9 mouse cellular contexts compared by ENCODE assay signal in the genomic region with DNA sequence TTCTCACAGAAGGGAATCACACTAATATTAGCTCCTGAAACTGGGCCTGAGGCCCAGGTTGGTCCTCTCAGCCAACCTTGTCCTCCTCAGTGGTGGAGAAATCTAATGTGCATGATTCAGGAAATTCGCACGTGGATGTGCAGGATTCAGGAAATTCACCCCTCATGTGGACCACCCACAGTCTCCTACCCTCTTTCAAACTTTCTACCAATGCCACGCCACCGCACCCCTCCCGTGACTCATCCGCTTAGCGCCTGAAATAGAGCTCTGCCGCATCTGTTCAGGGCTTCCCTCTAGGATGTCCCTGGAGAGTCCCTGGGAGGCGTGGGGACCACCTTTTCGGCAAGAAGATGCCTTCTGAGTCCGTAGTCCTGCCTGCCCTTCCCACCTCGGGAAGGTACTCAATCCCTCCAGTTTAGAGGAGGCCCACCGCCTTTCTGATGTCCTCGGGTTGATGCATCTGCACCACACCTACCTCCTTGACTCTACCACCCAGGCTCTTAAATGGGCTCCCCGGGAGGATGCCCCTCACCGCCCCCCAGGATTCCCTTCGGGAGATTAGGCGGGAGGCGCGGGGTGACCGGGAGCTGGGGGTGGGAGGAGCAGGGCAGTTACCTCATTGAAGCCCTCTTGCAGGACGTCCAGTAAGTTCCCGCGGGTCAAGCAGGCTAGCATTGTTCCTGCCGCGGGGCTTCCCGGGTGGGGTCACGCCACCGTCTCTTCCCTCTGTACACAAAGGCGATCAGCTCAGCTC. TPM values are rescaled to one million over a fixed set of nuclear protein-coding genes. Genes with fewer than 3 reads are reported as not detected.
DNase-seq lines count a peak whose midpoint lies in the region; ATAC-seq lines count a peak whose summit lies in the region.
"Had no signal": no experiment of that assay in that cellular context is flagged by ENCODE, and none has a peak within 500 bp of the region (broad histone marks: within the 10 kb centered on the region; RNA-seq: fewer than 3 reads in every experiment).

No protein-coding gene starts in this region.

- H3K4me3 ChIP-seq in hindbrain, embryonic 12.5 days: peak overlapping the region; percentile 53
- peak overlapping the region; percentile 57 for H3K4me3 ChIP-seq in liver, embryonic 13.5 days (replicated peaks)

- no peak; the same call in 1 of the 2 replicates for ATAC-seq in hindbrain, embryonic 12.5 days (ENCODE audit: low FRiP score)
- no peak for ATAC-seq in liver, embryonic 13.5 days (ENCODE audit: low read depth)

- no peaks in the 10 kb centered on the region for H3K27me3 ChIP-seq in hindbrain, embryonic 12.5 days
- peaks cover 47% of the 10 kb centered on the region for H3K27me3 ChIP-seq in liver, embryonic 13.5 days

- H3K4me2 ChIP-seq in hindbrain, embryonic 12.5 days (replicated peaks): peak overlapping the region; percentile 82
- peak overlapping the region; percentile 70 for H3K4me2 ChIP-seq in liver, embryonic 13.5 days

- H3K9ac ChIP-seq in hindbrain, embryonic 12.5 days: peak overlapping the region; percentile 82
- H3K9ac ChIP-seq in liver, embryonic 13.5 days: peak overlapping the region; percentile 8; the same call in 1 of the 2 replicates

- 2% methylated on average over 30 of the region's 30 CpGs for whole genome bisulfite sequencing in hindbrain, embryonic 12.5 days
- WGBS in liver, embryonic 13.5 days (ENCODE audit: insufficient replicate concordance): 13% methylated on average over 30 of the region's 30 CpGs

- no peaks in the 10 kb centered on the region for H3K36me3 ChIP-seq in hindbrain, embryonic 12.5 days
- H3K36me3 ChIP-seq in liver, embryonic 13.5 days: no peaks in the 10 kb centered on the region
- H3K36me3 ChIP-seq: G1E had no signal

- peak overlapping the region; percentile 86 for H3K27ac ChIP-seq in hindbrain, embryonic 12.5 days
- H3K27ac ChIP-seq in liver, embryonic 13.5 days: no peak overlapping the region

- peak; percentile 19 for DNase-seq in gastrocnemius, postnatal 10 days
- DNase-seq in gastrocnemius, postnatal 25 days: no peak
- DNase-seq in ES-CJ7 (ENCODE audit: low read depth, low spot score): peak; percentile 73
- DNase-seq in embryo, embryonic 11 days: peak; percentile 68
- no peak for DNase-seq in liver, embryonic 13.5 days
- DNase-seq in right cerebral cortex, postnatal 4 days: peak; percentile 33
- no peak for DNase-seq in thymus, postnatal 10 days (ENCODE audit: low spot score in 2 of 2)

- H3K9me3 ChIP-seq in hindbrain, embryonic 12.5 days (replicated peaks): no peaks in the 10 kb centered on the region
- H3K9me3 ChIP-seq in liver, embryonic 13.5 days (replicated peaks): no peaks in the 10 kb centered on the region
- H3K9me3 ChIP-seq: G1E had no signal

- H3K4me1 ChIP-seq in hindbrain, embryonic 12.5 days: peaks cover 53% of the 10 kb centered on the region
- 0 out of 2 replicates have a peak, but pooled peaks cover 2% of the 10 kb centered on the region for H3K4me1 ChIP-seq in liver, embryonic 13.5 days (replicated peaks)

RNA-seq across cellular contexts. Expression of a gene that starts 12.0 kb away (rescaled TPM):
- 1 to 10 TPM; 6.2 to 9.3 TPM for total RNA-seq in gastrocnemius, postnatal 10 days (2021)
- 1 to 10 TPM; 2.4 to 4.0 TPM for total RNA-seq in gastrocnemius, postnatal 25 days (2021)
- polyA plus RNA-seq in hindbrain, embryonic 12.5 days (2016; fragmentation: Nextera tagmentation; extraction: Ambion mirVana): 33.7 and 35.2 TPM in 2 replicates
- 0.70 and 0.93 TPM in 2 replicates for polyA plus RNA-seq in liver, embryonic 13.5 days (2015; fragmentation: Nextera tagmentation; extraction: Ambion mirVana)
- polyA plus RNA-seq: G1E had no signal

RNA-seq across cellular contexts. Expression of a gene that starts 19.0 kb away (rescaled TPM):
- 1 to 10 TPM; 1.8 to 2.2 TPM for total RNA-seq in gastrocnemius, postnatal 10 days (2021)
- 1 to 10 TPM; 1.5 to 6.5 TPM for total RNA-seq in gastrocnemius, postnatal 25 days (2021)
- 2.5 TPM in 2 replicates for polyA plus RNA-seq in hindbrain, embryonic 12.5 days (2016; fragmentation: Nextera tagmentation; extraction: Ambion mirVana)
- 2.5 and 3.3 TPM in 2 replicates for polyA plus RNA-seq in liver, embryonic 13.5 days (2015; fragmentation: Nextera tagmentation; extraction: Ambion mirVana)
- polyA plus RNA-seq: G1E had no signal

RNA-seq across cellular contexts. Expression of a gene that starts 23.8 kb away (rescaled TPM):
- 100 to 1,000 TPM; 667 to 687 TPM for total RNA-seq in gastrocnemius, postnatal 10 days (2021)
- total RNA-seq in gastrocnemius, postnatal 25 days (2021): 1,000 to 10,000 TPM; 1,104 to 3,330 TPM
- polyA plus RNA-seq in hindbrain, embryonic 12.5 days (2016; fragmentation: Nextera tagmentation; extraction: Ambion mirVana): 11.9 and 20.7 TPM in 2 replicates
- polyA plus RNA-seq in liver, embryonic 13.5 days (2015; fragmentation: Nextera tagmentation; extraction: Ambion mirVana): 8.7 and 11.0 TPM in 2 replicates
- polyA plus RNA-seq: G1E had no signal

RNA-seq across cellular contexts. Expression of a gene that starts 24.8 kb away (rescaled TPM):
- total RNA-seq in gastrocnemius, postnatal 10 days (2021): 100 to 1,000 TPM; 120 to 128 TPM
- 100 to 1,000 TPM; 106 to 134 TPM for total RNA-seq in gastrocnemius, postnatal 25 days (2021)
- 1.7 and 6.9 TPM in 2 replicates for polyA plus RNA-seq in hindbrain, embryonic 12.5 days (2016; fragmentation: Nextera tagmentation; extraction: Ambion mirVana)
- polyA plus RNA-seq in liver, embryonic 13.5 days (2015; fragmentation: Nextera tagmentation; extraction: Ambion mirVana): 1.4 TPM in 2 replicates
- total RNA-seq: G1E had no signal
- polyA plus RNA-seq: G1E had no signal

RNA-seq across cellular contexts. Expression of a gene that starts 40.7 kb away (rescaled TPM):
- 1 to 10 TPM; 4.0 to 4.9 TPM for total RNA-seq in gastrocnemius, postnatal 10 days (2021)
- total RNA-seq in gastrocnemius, postnatal 25 days (2021): 1 to 10 TPM; 3.7 to 3.9 TPM
- polyA plus RNA-seq in hindbrain, embryonic 12.5 days (2016; fragmentation: Nextera tagmentation; extraction: Ambion mirVana): 11.6 and 12.5 TPM in 2 replicates
- 11.8 and 13.2 TPM in 2 replicates for polyA plus RNA-seq in liver, embryonic 13.5 days (2015; fragmentation: Nextera tagmentation; extraction: Ambion mirVana)

Comparison
In these comparisons a context has a peak if more than half of its experiments do, and no peak if none do; other contexts are left out.
1. DNase-seq: peak in gastrocnemius, postnatal 10 days (single experiment), ES-CJ7 (single experiment), embryo, embryonic 11 days (single experiment) and right cerebral cortex, postnatal 4 days (single experiment); none in gastrocnemius, postnatal 25 days (single experiment), liver, embryonic 13.5 days (single experiment) and thymus, postnatal 10 days (0 of 2).